Mouse (Mus musculus) stomach, postnatal 0 days (tissue): ENCODE measurements around the gene Klhl42.

ENCODE experiments used
- CTCF ChIP-seq: IDR thresholded peaks from 2 replicates; pipeline ENCODE4 v1.5.1; 2016; ENCODE audit warnings: antibody characterized with exemption, low read depth, mild to moderate bottlenecking, moderate library complexity
- EP300 ChIP-seq: optimal IDR thresholded peaks from 2 replicates; pipeline ENCODE3; 2016; ENCODE audit warnings: antibody characterized with exemption

DNA sequence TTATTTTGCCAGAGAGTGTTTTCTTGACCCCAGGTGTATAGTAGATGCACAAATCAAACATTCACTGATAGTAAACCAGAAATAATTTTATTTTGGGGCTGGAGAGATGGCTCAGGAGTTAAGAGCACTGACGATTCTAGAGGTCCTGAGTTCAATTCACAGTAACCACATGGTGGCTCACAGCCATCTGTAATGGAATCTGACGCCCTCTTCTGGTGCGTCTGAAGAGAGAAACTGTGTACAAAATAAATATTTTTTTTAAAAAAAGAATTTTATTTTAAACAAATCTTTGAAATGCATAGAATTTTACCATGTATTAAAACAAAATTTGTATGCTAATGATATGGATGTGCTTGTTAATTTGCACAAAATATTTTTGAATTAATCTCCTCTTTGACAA is 2.7 kb upstream of the Klhl42 start:
- TF ChIP-seq EP300 (no peak), CTCF (no peak)
